12 mouse cellular contexts compared by ENCODE assay signal in genomic region chr13:95868896-95869540, GRCm38 (mm10). TPM values are rescaled to one million over a fixed set of nuclear protein-coding genes. Genes with fewer than 3 reads are reported as not detected.
DNase-seq lines count a peak whose midpoint lies in the region; ATAC-seq and TF ChIP-seq lines count a peak whose summit lies in the region.
"Had no signal": no experiment of that assay in that cellular context is flagged by ENCODE, and none has a peak within 500 bp of the region (broad histone marks: within the 10 kb centered on the region; RNA-seq: fewer than 3 reads in every experiment).

No protein-coding gene starts in this region.

- no peak for TF ChIP-seq CTCF in MEL (IDR thresholded peaks at IDR 0.05 in 2 of 3, conservative IDR thresholded peaks at IDR 0.05 in 1 of 3; ENCODE audit: control insufficient read depth in 1 of 3, insufficient read depth in 1 of 3, low read depth in 2 of 3, low read length in 3 of 3, poor library complexity in 1 of 3, severe bottlenecking in 1 of 3)
- no peak for TF ChIP-seq CTCF in thymus, adult 2 months (IDR thresholded peaks at IDR 0.05; ENCODE audit: borderline replicate concordance, control insufficient read depth, extremely low read depth, insufficient read depth, low read length, poor library complexity)

- H3K4me2 ChIP-seq in hindbrain, embryonic 12.5 days (replicated peaks), result peak overlapping the region; percentile 34
- H3K4me2 ChIP-seq in midbrain, embryonic 16.5 days (ENCODE audit: low read length), result peak overlapping the region; percentile 32

- peaks cover 0 to 2% of the 10 kb centered on the region in 2 experiments; a peak in 1 of 4 replicates for H3K27me3 ChIP-seq in MEL (ENCODE audit: control insufficient read depth in 1 of 2, insufficient read depth in 2 of 2, low read length in 2 of 2)
- H3K27me3 ChIP-seq in hindbrain, embryonic 12.5 days, result no peaks in the 10 kb centered on the region
- H3K27me3 ChIP-seq in midbrain, embryonic 16.5 days (ENCODE audit: control insufficient read depth, insufficient read depth, low read depth, low read length), result no peaks in the 10 kb centered on the region
- H3K27me3 ChIP-seq in thymus, adult 2 months (ENCODE audit: control insufficient read depth, insufficient read depth, low read length), result no peaks in the 10 kb centered on the region

- DNase-seq in MEL (ENCODE audit: low read depth, low spot score), result peak; percentile 8
- DNase-seq in embryo, embryonic 10.5 days (ENCODE audit: low spot score), result peak; percentile 59
- DNase-seq in kidney, adult 8-10 months, result no peak
- DNase-seq in right cerebral cortex, postnatal 25 days, result no peak
- no peak for DNase-seq in thymus, adult 2 months
- DNase-seq: gastrocnemius, postnatal 14 days; heart, postnatal 4 days; right cerebral cortex, postnatal 14 days; thymus, postnatal 36 days had no signal

- peak; percentile 92 for ATAC-seq in hindbrain, embryonic 12.5 days (ENCODE audit: low FRiP score)
- peak; percentile 64 for ATAC-seq in midbrain, embryonic 16.5 days

- H3K9ac ChIP-seq in MEL (ENCODE audit: control insufficient read depth, low read depth, low read length, poor library complexity, severe bottlenecking), result no peak overlapping the region
- H3K9ac ChIP-seq in hindbrain, embryonic 12.5 days, result no peak overlapping the region
- 0 out of 2 replicates have a peak overlapping the region, but pooled peaks have one; percentile 30 for H3K9ac ChIP-seq in midbrain, embryonic 16.5 days (ENCODE audit: low read depth, low read length)

- H3K4me1 ChIP-seq in MEL (ENCODE audit: control insufficient read depth in 1 of 2, insufficient read depth in 2 of 2, low read length in 2 of 2), result no peaks in the 10 kb centered on the region
- H3K4me1 ChIP-seq in hindbrain, embryonic 12.5 days, result peaks cover 34% of the 10 kb centered on the region
- peaks cover 16% of the 10 kb centered on the region for H3K4me1 ChIP-seq in midbrain, embryonic 16.5 days (ENCODE audit: control insufficient read depth, insufficient read depth, low read length)
- peaks cover 20% of the 10 kb centered on the region for H3K4me1 ChIP-seq in thymus, adult 2 months (replicated peaks; ENCODE audit: control insufficient read depth, insufficient read depth, low read length)

- TF ChIP-seq RAD21 in MEL (IDR thresholded peaks at IDR 0.05; ENCODE audit: low read depth, low read length), result no peak

- H3K79me2 ChIP-seq in MEL (ENCODE audit: control insufficient read depth, insufficient read depth, low read length, poor library complexity), result no peaks in the 10 kb centered on the region

- H3K4me3 ChIP-seq in MEL (ENCODE audit: control insufficient read depth in 1 of 2, insufficient read depth in 1 of 2, low read depth in 2 of 2, low read length in 2 of 2), result no peak overlapping the region
- no peak overlapping the region for H3K4me3 ChIP-seq in hindbrain, embryonic 12.5 days
- H3K4me3 ChIP-seq in midbrain, embryonic 16.5 days (ENCODE audit: low read depth, low read length), result no peak overlapping the region
- H3K4me3 ChIP-seq in thymus, adult 2 months (ENCODE audit: control insufficient read depth, insufficient read depth, low read length), result no peak overlapping the region

- no peak for TF ChIP-seq POLR2A in MEL (IDR thresholded peaks at IDR 0.05; ENCODE audit: control insufficient read depth in 1 of 2, insufficient read depth in 1 of 2, low read depth in 1 of 2, low read length in 2 of 2, poor library complexity in 1 of 2)
- TF ChIP-seq POLR2A in thymus, adult 2 months (IDR thresholded peaks at IDR 0.05; ENCODE audit: control insufficient read depth, extremely low read depth, insufficient read depth, low read length, poor library complexity), result no peak

- no peak overlapping the region for H3K27ac ChIP-seq in MEL (ENCODE audit: control insufficient read depth, low read depth, low read length)
- peak overlapping the region; percentile 75 for H3K27ac ChIP-seq in hindbrain, embryonic 12.5 days
- peak overlapping the region; percentile 24 for H3K27ac ChIP-seq in midbrain, embryonic 16.5 days (ENCODE audit: low read length)
- no peak overlapping the region for H3K27ac ChIP-seq in thymus, adult 2 months (ENCODE audit: control insufficient read depth, insufficient read depth, low read length)

- H3K9me3 ChIP-seq in MEL (replicated peaks; ENCODE audit: insufficient read depth, low read length), result no peaks in the 10 kb centered on the region
- no peaks in the 10 kb centered on the region for H3K9me3 ChIP-seq in hindbrain, embryonic 12.5 days (replicated peaks)
- H3K9me3 ChIP-seq in midbrain, embryonic 16.5 days (replicated peaks; ENCODE audit: control insufficient read depth, low read length, poor library complexity, severe bottlenecking), result no peaks in the 10 kb centered on the region
- H3K9me3 ChIP-seq: G1E had no signal

- H3K36me3 ChIP-seq in MEL (ENCODE audit: control insufficient read depth in 1 of 2, insufficient read depth in 2 of 2, low read length in 2 of 2), result no peaks in the 10 kb centered on the region
- H3K36me3 ChIP-seq in hindbrain, embryonic 12.5 days, result no peaks in the 10 kb centered on the region
- H3K36me3 ChIP-seq in midbrain, embryonic 16.5 days (ENCODE audit: control insufficient read depth, insufficient read depth, low read length), result no peaks in the 10 kb centered on the region
- H3K36me3 ChIP-seq in thymus, adult 2 months (ENCODE audit: control insufficient read depth, insufficient read depth, low read length), result no peaks in the 10 kb centered on the region
- H3K36me3 ChIP-seq: G1E had no signal

- TF ChIP-seq EP300 in MEL (IDR thresholded peaks at IDR 0.05; ENCODE audit: low read depth in 1 of 2, low read length in 2 of 2), result no peak

- whole genome bisulfite sequencing in hindbrain, embryonic 12.5 days, result 36% methylated on average over 8 of the region's 8 CpGs
- WGBS in midbrain, embryonic 16.5 days, result 18% methylated on average over 8 of the region's 8 CpGs
- 83% methylated on average over 8 of the region's 8 CpGs for WGBS in thymus, adult 2 months

TF ChIP-seq in MEL, 35 proteins besides CTCF, POLR2A, EP300 and RAD21:
- TF ChIP-seq USF2 (IDR thresholded peaks at IDR 0.05; ENCODE audit: borderline replicate concordance in 1 of 2, insufficient read depth in 1 of 2, low read depth in 1 of 2, low read length in 2 of 2) (no peak), MYB (IDR thresholded peaks at IDR 0.05; ENCODE audit: low read depth, low read length) (no peak), POLR2AphosphoS2 (IDR thresholded peaks at IDR 0.05; ENCODE audit: low read length) (no peak), MXI1 (IDR thresholded peaks at IDR 0.05; ENCODE audit: low read depth, low read length) (no peak), MYC (IDR thresholded peaks at IDR 0.05; ENCODE audit: low read depth, low read length) (no peak), ZKSCAN1 (IDR thresholded peaks at IDR 0.05; ENCODE audit: low read depth, low read length) (no peak)

RNA-seq across cellular contexts. Expression of gene Iqgap2, which starts 22.7 kb away (rescaled TPM):
- total RNA-seq in MEL (2012; rRNA removed), result 0.20 and 0.27 TPM in 2 replicates
- polyA plus RNA-seq in MEL (2012; ENCODE audit: insufficient read depth in 1 of 2, insufficient read length in 2 of 2, low read depth in 1 of 2, low replicate concordance in 2 of 2, missing spikeins in 1 of 2), result under 1 TPM in 1 of 2 experiments, not detected in 1; 0.32 TPM
- 13.3 and 14.0 TPM in 2 replicates for polyA plus RNA-seq in hindbrain, embryonic 12.5 days (2016; fragmentation: Nextera tagmentation; extraction: Ambion mirVana)
- 3.0 and 3.5 TPM in 2 replicates for polyA plus RNA-seq in midbrain, embryonic 16.5 days (2015; fragmentation: Nextera tagmentation; extraction: Ambion mirVana)
- polyA plus RNA-seq in thymus, adult 2 months (2012; rRNA removed), result 4.4 and 5.4 TPM in 2 replicates

Comparison
In these comparisons a context has a peak if more than half of its experiments do, and no peak if none do; other contexts are left out.
1. DNase-seq: peak in MEL (single experiment) and embryo, embryonic 10.5 days (single experiment); none in kidney, adult 8-10 months (0 of 2), right cerebral cortex, postnatal 25 days (single experiment) and thymus, adult 2 months (single experiment).
2. H3K27ac ChIP-seq: peak in hindbrain, embryonic 12.5 days (single experiment) and midbrain, embryonic 16.5 days (single experiment); none in MEL (single experiment) and thymus, adult 2 months (single experiment).